Mouse (Mus musculus) CH12.LX (cell line): ENCODE results near the gene Pnpo.

ENCODE experiments used
- CHD2 ChIP-seq: IDR thresholded peaks from 2 replicates; pipeline ENCODE4 v1.6.1; 2011; ENCODE audit warnings: low read length, improper control_type of control experiment
- CTCF ChIP-seq, 2 experiments: IDR thresholded peaks in 1 of 2; conservative IDR thresholded peaks in 1 of 2; 2 replicates each; pipeline ENCODE4 v1.5.1; 2011 to 2012; ENCODE audit warnings: low read depth in 2 of 2, low read length in 2 of 2, improper control_type of control experiment in 1 of 2, inconsistent platforms in 1 of 2, mild to moderate bottlenecking in 1 of 2, moderate library complexity in 1 of 2
- E2F4 ChIP-seq: IDR thresholded peaks from 2 replicates; pipeline ENCODE4 v1.6.1; 2011; ENCODE audit warnings: low read depth, low read length, improper control_type of control experiment; ENCODE audit not compliant: insufficient replicate concordance
- ELF1 ChIP-seq: IDR thresholded peaks from 2 replicates; pipeline ENCODE4 v1.6.1; 2014; ENCODE audit warnings: low read depth, mild to moderate bottlenecking, inconsistent platforms, low read length, improper control_type of control experiment
- EP300 ChIP-seq: IDR thresholded peaks from 2 replicates; pipeline ENCODE4 v1.6.1; 2011; ENCODE audit warnings: low read length, improper control_type of control experiment
- GABPA ChIP-seq: IDR thresholded peaks from 2 replicates; pipeline ENCODE4 v1.6.1; 2012; ENCODE audit warnings: low read depth, low read length, improper control_type of control experiment, inconsistent platforms; ENCODE audit not compliant: insufficient replicate concordance
- HCFC1 ChIP-seq: IDR thresholded peaks from 2 replicates; pipeline ENCODE4 v1.6.1; 2012; ENCODE audit warnings: low read depth, mild to moderate bottlenecking, inconsistent platforms, low read length, improper control_type of control experiment
- MAFK ChIP-seq: IDR thresholded peaks from 2 replicates; pipeline ENCODE4 v1.6.1; 2011; ENCODE audit warnings: low read length, improper control_type of control experiment; ENCODE audit not compliant: insufficient replicate concordance
- MAZ ChIP-seq: IDR thresholded peaks from 2 replicates; pipeline ENCODE4 v1.6.1; 2012; ENCODE audit warnings: low read depth, mild to moderate bottlenecking, inconsistent platforms, low read length, improper control_type of control experiment, moderate library complexity
- POLR2A ChIP-seq: IDR thresholded peaks from 2 replicates; pipeline ENCODE4 v1.6.1; 2011; ENCODE audit warnings: low read depth, mild to moderate bottlenecking, improper control_type of control experiment, low read length
- SMC3 ChIP-seq: IDR thresholded peaks from 2 replicates; pipeline ENCODE4 v1.6.1; 2011; ENCODE audit warnings: low read depth, low read length, improper control_type of control experiment
- USF1 ChIP-seq: IDR thresholded peaks from 2 replicates; pipeline ENCODE4 v1.6.1; 2014; ENCODE audit warnings: low read depth, mild to moderate bottlenecking, inconsistent platforms, low read length, improper control_type of control experiment
- USF2 ChIP-seq: conservative IDR thresholded peaks from 2 replicates; pipeline ENCODE4 v1.6.1; 2011; ENCODE audit warnings: low read depth, low read length, improper control_type of control experiment
- ZC3H11A ChIP-seq: IDR thresholded peaks from 2 replicates; pipeline ENCODE4 v1.6.1; 2012; ENCODE audit warnings: low read depth, mild to moderate bottlenecking, inconsistent platforms, low read length, improper control_type of control experiment

DNA sequence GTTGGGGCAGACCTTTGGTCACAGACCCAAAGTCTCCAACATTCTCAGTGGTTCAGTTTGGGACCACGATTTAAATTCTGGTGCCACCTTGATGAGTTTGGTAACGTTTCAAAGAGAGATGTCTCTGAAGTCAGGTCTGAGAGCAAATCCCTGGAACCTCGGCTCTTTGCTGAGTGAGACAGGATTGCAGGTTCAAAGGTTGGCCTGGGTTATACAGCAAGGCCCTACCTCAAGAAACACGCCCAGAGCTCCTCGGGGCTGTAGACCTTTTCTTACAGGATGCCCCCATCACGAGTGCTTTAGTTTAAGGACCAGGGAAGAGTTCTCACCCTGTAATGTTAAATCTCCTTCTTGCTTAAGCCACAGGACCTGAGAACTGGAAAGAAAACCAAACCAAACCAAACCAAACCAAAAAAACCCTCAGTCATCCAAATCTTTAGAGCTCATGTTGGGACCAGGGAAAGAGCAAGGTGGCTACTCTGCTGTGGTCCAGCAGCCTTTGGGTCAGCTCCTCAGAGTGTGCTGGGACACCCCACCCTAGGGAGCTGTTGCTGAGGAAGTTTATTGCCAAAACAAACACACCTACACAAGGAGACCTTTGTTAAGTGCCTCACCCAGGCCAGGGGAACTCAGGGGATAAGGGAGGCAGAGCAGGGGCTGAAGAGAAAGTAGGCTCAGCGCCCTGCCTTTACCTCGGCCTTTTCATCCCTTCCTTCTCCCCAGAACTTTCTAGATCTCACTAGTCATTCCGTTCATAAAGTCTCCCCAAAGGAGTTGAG lies 7.7 kb downstream of the Pnpo start:
- TF ChIP-seq EP300 (no peak), POLR2A (no peak), CTCF (conservative IDR thresholded peaks at IDR 0.05 in 1 of 2, IDR thresholded peaks at IDR 0.05 in 1 of 2; ENCODE audit: low read depth in 2 of 2, low read length in 2 of 2) (no peak), ZC3H11A (no peak), USF1 (no peak), HCFC1 (no peak), ELF1 (no peak), USF2 (no peak), MAZ (no peak), SMC3 (no peak), CHD2 (no peak), MAFK (no peak), E2F4 (no peak), GABPA (no peak)
